Mouse (Mus musculus) G1E (cell line): ENCODE results near the gene Hcfc1r1. TPM values are rescaled to one million over a fixed set of nuclear protein-coding genes. Genes with fewer than 3 reads are reported as not detected.

ENCODE experiments used
- ATAC-seq: 2 replicates; pipeline ENCODE4 v1.8.0; 2016; ENCODE audit warnings: mild to moderate bottlenecking; ENCODE audit not compliant: insufficient number of reproducible peaks, poor library complexity, low FRiP score, severe bottlenecking; ENCODE audit errors: extremely low read depth
- DNase-seq: peaks from one replicate; pipeline ENCODE4 v3.0.0; 2012; ENCODE audit warnings: low spot score
- H3K27me3 ChIP-seq: 2 replicates; pipeline ENCODE4 v1.6.1; 2012; ENCODE audit warnings: mild to moderate bottlenecking, low read length, inconsistent platforms; ENCODE audit not compliant: insufficient read depth
- H3K36me3 ChIP-seq: replicated peaks from 2 replicates; pipeline ENCODE3; 2012; ENCODE audit warnings: mild to moderate bottlenecking, inconsistent platforms
- H3K4me1 ChIP-seq: 2 replicates; pipeline ENCODE4 v1.6.1; 2012; ENCODE audit warnings: low read depth, low read length, inconsistent platforms, mixed read lengths; ENCODE audit not compliant: insufficient read depth
- H3K4me3 ChIP-seq: 2 replicates; pipeline ENCODE4 v1.5.1; 2012; ENCODE audit warnings: low read depth, mild to moderate bottlenecking, inconsistent platforms, low read length, moderate library complexity, mixed read lengths
- H3K9me3 ChIP-seq: replicated peaks from 2 replicates; pipeline ENCODE4 v1.6.1; 2012; ENCODE audit warnings: inconsistent platforms
- GATA1 ChIP-seq: IDR thresholded peaks from 2 replicates; pipeline ENCODE4 v1.6.1; 2012; ENCODE audit warnings: borderline replicate concordance, low read length, inconsistent platforms, mixed read lengths
- polyA plus RNA-seq: library from polyadenylated mRNA; stranded (reverse); fragments of >175 nt; gene quantifications from 2 replicates; pipeline ENCODE4 v1.2.3, GENCODE M21; 2012
- total RNA-seq, 2 experiments: library from RNA; stranded (forward) in 1 of 2; stranded (reverse) in 1 of 2; fragments of 200-1000 nt in 1 of 2; fragments of >200 nt in 1 of 2; fragmentation: Nextera tagmentation in 1 of 2; gene quantifications; 2 replicates each; pipeline ENCODE4 v1.2.3; 2014 to 2017

Hcfc1r1 gene
- total and polyA plus RNA-seq, 3 experiments, result 48.4 to 356 (median 54.4) TPM

DNA sequence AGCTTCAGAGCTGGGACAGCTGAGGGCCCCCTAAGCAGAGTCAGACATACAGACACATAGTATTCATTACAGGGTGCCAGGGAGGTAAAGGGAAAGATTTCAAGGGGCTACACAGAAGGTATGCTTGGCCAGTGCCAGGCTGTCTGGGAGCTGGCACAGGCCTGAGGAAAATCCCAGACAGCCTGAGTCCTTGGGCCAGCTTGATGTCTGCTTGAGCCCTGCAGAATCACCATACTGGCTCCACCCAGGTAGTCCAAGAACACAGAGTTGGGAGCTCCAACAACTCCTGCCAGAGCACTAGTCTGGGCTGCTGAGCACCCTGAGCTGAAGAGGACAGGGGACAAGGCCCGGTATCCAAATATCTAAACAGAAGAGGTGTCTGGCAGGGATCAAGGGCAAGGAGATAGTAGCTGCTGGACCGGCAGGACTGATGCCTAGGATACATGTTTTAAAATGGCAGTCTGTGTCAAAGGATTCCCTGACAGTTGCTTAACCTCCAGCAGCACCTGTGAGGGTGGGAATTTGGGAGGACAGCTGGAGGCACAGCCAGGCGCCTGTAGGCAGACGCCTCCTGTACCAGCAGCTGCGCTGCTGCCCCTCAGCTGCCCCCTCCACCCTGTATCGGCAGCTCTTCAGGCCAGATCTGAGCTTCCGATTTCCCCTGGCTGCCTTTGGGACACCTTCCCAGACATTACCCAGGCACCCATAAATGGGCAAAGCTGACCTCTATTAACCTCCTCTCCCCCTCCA lies 49.2 kb downstream of the Hcfc1r1 start, which contains the start of gene 1520401A03Rik:
1520401A03Rik (minus strand) TSS at position 408 of the 750 bp plus-strand sequence.
- TF ChIP-seq GATA1, result no peak
- no peaks in the 10 kb centered on the region for H3K36me3 ChIP-seq
- H3K27me3 ChIP-seq, result peaks cover 38% of the 10 kb centered on the region
- ATAC-seq, result no peak
- H3K4me3 ChIP-seq, result no peak within 1 kb of the TSS
- H3K9me3 ChIP-seq, result no peaks in the 10 kb centered on the region
- peaks cover 21% of the 10 kb centered on the region for H3K4me1 ChIP-seq
- DNase-seq, result no peak

Other genes with a start within 250 kb of the Hcfc1r1 start
Only the 20 nearest of the 25 such genes appear.
- 1.4 and 4.4 TPM in 2 replicates for gene Zfp213, start 109.4 kb upstream of the Hcfc1r1 start, total RNA-seq (2014; fragmentation: Nextera tagmentation)
- 4.2 and 5.3 TPM in 2 replicates for gene Zfp213, start 109.4 kb upstream of the Hcfc1r1 start, total RNA-seq (2017)
- gene Zfp213, start 109.4 kb upstream of the Hcfc1r1 start, polyA plus RNA-seq, result 7.3 and 9.2 TPM in 2 replicates
- gene Zfp13, start 74.1 kb upstream of the Hcfc1r1 start, total RNA-seq (2014; fragmentation: Nextera tagmentation), result not detected in 2 replicates
- not detected in 2 replicates for gene Zfp13, start 74.1 kb upstream of the Hcfc1r1 start, total RNA-seq (2017)
- gene Zfp13, start 74.1 kb upstream of the Hcfc1r1 start, polyA plus RNA-seq, result 0.12 and 0.14 TPM in 2 replicates
- gene Zscan10, start 72.7 kb upstream of the Hcfc1r1 start, total RNA-seq (2014; fragmentation: Nextera tagmentation), result 0.29 and 0.45 TPM in 2 replicates
- gene Zscan10, start 72.7 kb upstream of the Hcfc1r1 start, total RNA-seq (2017), result 0.12 and 0.44 TPM in 2 replicates
- 0.09 and 0.10 TPM in 2 replicates for gene Zscan10, start 72.7 kb upstream of the Hcfc1r1 start, polyA plus RNA-seq
- gene Mmp25, start 28.3 kb upstream of the Hcfc1r1 start, total RNA-seq (2014; fragmentation: Nextera tagmentation), result not detected in 2 replicates
- 0.06 and 0.11 TPM in 2 replicates for gene Mmp25, start 28.3 kb upstream of the Hcfc1r1 start, total RNA-seq (2017)
- gene Mmp25, start 28.3 kb upstream of the Hcfc1r1 start, polyA plus RNA-seq, result not detected in 2 replicates
- gene Bicdl2, start 13.1 kb upstream of the Hcfc1r1 start, total RNA-seq (2014; fragmentation: Nextera tagmentation), result not detected in 2 replicates
- not detected in 2 replicates for gene Bicdl2, start 13.1 kb upstream of the Hcfc1r1 start, total RNA-seq (2017)
- not detected in 2 replicates for gene Bicdl2, start 13.1 kb upstream of the Hcfc1r1 start, polyA plus RNA-seq
- 12.0 and 21.6 TPM in 2 replicates for gene Thoc6, start 286 bp downstream of the Hcfc1r1 start, total RNA-seq (2014; fragmentation: Nextera tagmentation)
- gene Thoc6, start 286 bp downstream of the Hcfc1r1 start, total RNA-seq (2017), result 44.7 and 48.6 TPM in 2 replicates
- gene Thoc6, start 286 bp downstream of the Hcfc1r1 start, polyA plus RNA-seq, result 79.7 and 80.0 TPM in 2 replicates
- 1.3 and 3.4 TPM in 2 replicates for gene Tnfrsf12a, start 3.9 kb downstream of the Hcfc1r1 start, total RNA-seq (2014; fragmentation: Nextera tagmentation)
- gene Tnfrsf12a, start 3.9 kb downstream of the Hcfc1r1 start, total RNA-seq (2017), result 5.0 and 5.7 TPM in 2 replicates
- 4.8 and 5.5 TPM in 2 replicates for gene Tnfrsf12a, start 3.9 kb downstream of the Hcfc1r1 start, polyA plus RNA-seq
- not detected in 2 replicates for gene Cldn6, start 5.7 kb downstream of the Hcfc1r1 start, total RNA-seq (2014; fragmentation: Nextera tagmentation)
- gene Cldn6, start 5.7 kb downstream of the Hcfc1r1 start, total RNA-seq (2017), result not detected in 2 replicates
- gene Cldn6, start 5.7 kb downstream of the Hcfc1r1 start, polyA plus RNA-seq, result not detected in 2 replicates
- gene Cldn9, start 10.4 kb downstream of the Hcfc1r1 start, total RNA-seq (2014; fragmentation: Nextera tagmentation), result not detected in 2 replicates
- gene Cldn9, start 10.4 kb downstream of the Hcfc1r1 start, total RNA-seq (2017), result not detected in 2 replicates
- not detected in 2 replicates for gene Cldn9, start 10.4 kb downstream of the Hcfc1r1 start, polyA plus RNA-seq
- not detected in 2 replicates for gene 1520401A03Rik, start 49.2 kb downstream of the Hcfc1r1 start, total RNA-seq (2014; fragmentation: Nextera tagmentation)
- 0.05 TPM in 1 of 2 replicates, not detected in the other for gene 1520401A03Rik, start 49.2 kb downstream of the Hcfc1r1 start, total RNA-seq (2017)
- gene 1520401A03Rik, start 49.2 kb downstream of the Hcfc1r1 start, polyA plus RNA-seq, result 0.02 TPM in 1 of 2 replicates, not detected in the other
- 33.5 and 41.1 TPM in 2 replicates for gene Pkmyt1, start 52.7 kb downstream of the Hcfc1r1 start, total RNA-seq (2014; fragmentation: Nextera tagmentation)
- 10.8 and 12.9 TPM in 2 replicates for gene Pkmyt1, start 52.7 kb downstream of the Hcfc1r1 start, total RNA-seq (2017)
- gene Pkmyt1, start 52.7 kb downstream of the Hcfc1r1 start, polyA plus RNA-seq, result 125 and 147 TPM in 2 replicates
- gene Paqr4, start 67.3 kb downstream of the Hcfc1r1 start, total RNA-seq (2014; fragmentation: Nextera tagmentation), result 0.39 and 1.9 TPM in 2 replicates
- 2.6 and 3.2 TPM in 2 replicates for gene Paqr4, start 67.3 kb downstream of the Hcfc1r1 start, total RNA-seq (2017)
- 2.3 and 3.5 TPM in 2 replicates for gene Paqr4, start 67.3 kb downstream of the Hcfc1r1 start, polyA plus RNA-seq
- not detected in 2 replicates for gene Kremen2, start 72.2 kb downstream of the Hcfc1r1 start, total RNA-seq (2014; fragmentation: Nextera tagmentation)
- gene Kremen2, start 72.2 kb downstream of the Hcfc1r1 start, total RNA-seq (2017), result 0.05 and 0.29 TPM in 2 replicates
- gene Kremen2, start 72.2 kb downstream of the Hcfc1r1 start, polyA plus RNA-seq, result 1.2 and 1.4 TPM in 2 replicates
- 11.9 and 14.1 TPM in 2 replicates for gene Flywch1, start 98.0 kb downstream of the Hcfc1r1 start, total RNA-seq (2014; fragmentation: Nextera tagmentation)
- 18.2 and 22.3 TPM in 2 replicates for gene Flywch1, start 98.0 kb downstream of the Hcfc1r1 start, total RNA-seq (2017)
- 42.7 and 44.6 TPM in 2 replicates for gene Flywch1, start 98.0 kb downstream of the Hcfc1r1 start, polyA plus RNA-seq
- gene Flywch2, start 112.5 kb downstream of the Hcfc1r1 start, total RNA-seq (2014; fragmentation: Nextera tagmentation), result not detected in 2 replicates
- 0.12 TPM in 1 of 2 replicates, not detected in the other for gene Flywch2, start 112.5 kb downstream of the Hcfc1r1 start, total RNA-seq (2017)
- not detected in 2 replicates for gene Flywch2, start 112.5 kb downstream of the Hcfc1r1 start, polyA plus RNA-seq
- gene Srrm2, start 116.9 kb downstream of the Hcfc1r1 start, total RNA-seq (2014; fragmentation: Nextera tagmentation), result 1,039 and 1,150 TPM in 2 replicates
- gene Srrm2, start 116.9 kb downstream of the Hcfc1r1 start, total RNA-seq (2017), result 66.6 and 86.7 TPM in 2 replicates
- gene Srrm2, start 116.9 kb downstream of the Hcfc1r1 start, polyA plus RNA-seq, result 141 and 329 TPM in 2 replicates
- 452 and 468 TPM in 2 replicates for gene Elob, start 155.5 kb downstream of the Hcfc1r1 start, total RNA-seq (2014; fragmentation: Nextera tagmentation)
- 171 and 225 TPM in 2 replicates for gene Elob, start 155.5 kb downstream of the Hcfc1r1 start, total RNA-seq (2017)
- gene Elob, start 155.5 kb downstream of the Hcfc1r1 start, polyA plus RNA-seq, result 658 and 984 TPM in 2 replicates
- not detected in 2 replicates for gene Prss33, start 162.5 kb downstream of the Hcfc1r1 start, total RNA-seq (2014; fragmentation: Nextera tagmentation)
- gene Prss33, start 162.5 kb downstream of the Hcfc1r1 start, total RNA-seq (2017), result 0.11 TPM in 1 of 2 replicates, not detected in the other
- gene Prss33, start 162.5 kb downstream of the Hcfc1r1 start, polyA plus RNA-seq, result not detected in 2 replicates
- gene Prss32, start 170.3 kb downstream of the Hcfc1r1 start, total RNA-seq (2014; fragmentation: Nextera tagmentation), result not detected in 2 replicates
- 0.05 TPM in 1 of 2 replicates, not detected in the other for gene Prss32, start 170.3 kb downstream of the Hcfc1r1 start, total RNA-seq (2017)
- not detected in 2 replicates for gene Prss32, start 170.3 kb downstream of the Hcfc1r1 start, polyA plus RNA-seq
- gene Prss41, start 170.6 kb downstream of the Hcfc1r1 start, total RNA-seq (2014; fragmentation: Nextera tagmentation), result not detected in 2 replicates
- not detected in 2 replicates for gene Prss41, start 170.6 kb downstream of the Hcfc1r1 start, total RNA-seq (2017)
- not detected in 2 replicates for gene Prss41, start 170.6 kb downstream of the Hcfc1r1 start, polyA plus RNA-seq